Mouse (Mus musculus): ENCODE results near the gene Rab10. TPM values are rescaled to one million over a fixed set of nuclear protein-coding genes. Genes with fewer than 3 reads are reported as not detected.

The Rab10 gene
- polyA plus RNA-seq (2015; fragmentation: Nextera tagmentation; extraction: Ambion mirVana), result 139 and 145 TPM in 2 replicates

DNA sequence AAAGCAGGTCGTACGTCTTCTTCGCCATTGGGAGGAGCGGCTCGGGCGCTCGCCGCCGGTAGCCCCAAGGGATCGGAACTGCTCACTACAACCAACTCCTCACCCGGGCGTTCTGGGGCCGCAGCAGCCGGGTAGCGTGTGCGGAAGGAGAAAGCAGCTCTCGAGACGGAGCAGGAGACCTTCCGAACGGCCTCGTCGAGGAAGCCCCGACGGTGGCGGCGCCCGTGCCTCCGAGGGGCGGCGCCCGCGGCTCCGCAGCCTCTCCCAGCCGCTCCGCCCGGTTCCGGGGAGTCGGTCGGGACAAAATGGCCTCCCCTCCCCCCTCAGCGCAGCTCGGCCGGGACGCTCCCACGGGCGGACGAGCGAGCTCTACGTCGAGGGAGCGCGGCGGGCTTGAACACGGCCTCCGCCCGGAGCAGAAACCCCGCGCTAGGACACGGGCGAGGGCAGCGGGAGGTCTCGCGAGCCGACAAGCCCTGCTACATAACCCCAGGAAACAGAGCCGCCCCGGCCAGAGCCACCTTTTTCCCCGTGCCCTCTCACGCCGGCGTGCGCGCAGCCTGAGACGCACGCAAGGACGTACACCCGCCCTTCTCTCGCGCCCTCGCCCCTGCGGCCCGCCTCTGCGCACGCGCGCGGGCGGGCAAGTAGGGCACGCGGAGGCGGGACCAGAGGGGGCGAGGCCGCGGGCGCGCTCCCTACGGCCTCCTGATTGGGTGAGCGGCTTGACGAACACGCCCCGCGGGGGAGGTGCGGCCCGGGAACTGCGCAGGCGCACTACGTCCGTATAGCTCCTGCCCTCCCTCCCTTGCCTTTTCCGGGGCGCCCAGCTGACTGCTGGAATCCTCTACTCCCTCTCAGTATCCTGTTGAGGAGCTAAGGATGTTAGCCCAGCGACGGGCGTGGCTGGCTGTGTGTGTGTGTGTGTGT is at the start of gene Rab10:
Gene Rab10 (minus strand): TSS at position 579 of the 930 bp plus-strand sequence.
- Histone ChIP-seq H3K27me3 (replicated peaks; ENCODE audit: control insufficient read depth, insufficient read depth, low read length) (no peaks in the 10 kb centered on the region), H3K36me3 (ENCODE audit: control insufficient read depth, insufficient read depth, low read length) (no peaks in the 10 kb centered on the region), H3K4me3 (ENCODE audit: low read length) (peak within 1 kb of the TSS; percentile 71), H3K9ac (ENCODE audit: low read depth, low read length) (peak within 1 kb of the TSS; percentile 79), H3K4me1 (ENCODE audit: control insufficient read depth, insufficient read depth, low read depth, low read length) (peaks cover 17% of the 10 kb centered on the region), H3K4me2 (ENCODE audit: low read length) (peak within 1 kb of the TSS; percentile 85), H3K27ac (ENCODE audit: low read depth, low read length) (peak within 1 kb of the TSS; percentile 97), H3K9me3 (ENCODE audit: control insufficient read depth, low read length) (no peaks in the 10 kb centered on the region)
- ATAC-seq, result peak; percentile 98
- WGBS, result under 1% methylated on average over 85 of the region's 111 CpGs

GRCm38 (mm10) chr12:3359302-3359701 is 49.5 kb upstream of the Rab10 start:
- Histone ChIP-seq H3K36me3 (ENCODE audit: control insufficient read depth, insufficient read depth, low read length) (no peaks in the 10 kb centered on the region), H3K4me1 (ENCODE audit: control insufficient read depth, insufficient read depth, low read depth, low read length) (no peaks in the 10 kb centered on the region), H3K9me3 (ENCODE audit: control insufficient read depth, low read length) (no peaks in the 10 kb centered on the region), H3K9ac (ENCODE audit: low read depth, low read length) (no peak overlapping the region), H3K4me2 (ENCODE audit: low read length) (no peak overlapping the region), H3K27ac (ENCODE audit: low read depth, low read length) (no peak overlapping the region), H3K4me3 (ENCODE audit: low read length) (no peak overlapping the region), H3K27me3 (replicated peaks; ENCODE audit: control insufficient read depth, insufficient read depth, low read length) (no peaks in the 10 kb centered on the region)
- peak; percentile 28; the same call in 1 of the 2 replicates for ATAC-seq
- 25% methylated on average over 3 of the region's 3 CpGs for WGBS

GRCm38 (mm10) chr12:3356824-3357223 is 47.1 kb upstream of the Rab10 start:
- Histone ChIP-seq H3K27ac (ENCODE audit: low read depth, low read length) (no peak overlapping the region), H3K4me2 (ENCODE audit: low read length) (0 out of 2 replicates have a peak overlapping the region, but pooled peaks have one; percentile 3), H3K9me3 (ENCODE audit: control insufficient read depth, low read length) (no peaks in the 10 kb centered on the region), H3K4me3 (ENCODE audit: low read length) (0 out of 2 replicates have a peak overlapping the region, but pooled peaks have one; percentile 0), H3K4me1 (ENCODE audit: control insufficient read depth, insufficient read depth, low read depth, low read length) (no peaks in the 10 kb centered on the region), H3K27me3 (replicated peaks; ENCODE audit: control insufficient read depth, insufficient read depth, low read length) (no peaks in the 10 kb centered on the region), H3K9ac (ENCODE audit: low read depth, low read length) (no peak overlapping the region), H3K36me3 (ENCODE audit: control insufficient read depth, insufficient read depth, low read length) (no peaks in the 10 kb centered on the region)
- no peak for ATAC-seq
- WGBS, result 68% methylated on average over 15 of the region's 16 CpGs

DNA sequence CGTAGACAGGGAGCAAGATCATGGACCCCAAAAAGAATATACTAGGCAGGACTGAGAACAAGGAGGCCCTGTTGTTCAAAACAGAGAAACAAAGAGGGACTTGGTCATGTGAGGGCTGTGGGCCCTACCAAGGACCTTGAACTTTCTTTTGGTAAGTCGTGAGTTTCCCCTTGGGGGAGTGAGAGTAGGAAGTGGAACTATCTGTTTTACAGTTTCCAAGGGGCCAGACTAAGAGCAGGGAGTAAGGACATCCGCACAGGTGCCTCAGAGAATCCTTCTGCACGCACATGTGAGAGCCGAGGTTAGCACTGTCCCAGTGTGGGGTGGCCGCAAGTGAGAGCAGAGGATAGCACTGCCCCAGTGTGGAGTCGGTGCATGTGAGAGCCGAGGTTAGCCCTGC is 45.3 kb upstream of the Rab10 start:
- WGBS, result 92% methylated on average over 8 of the region's 8 CpGs
- no peak for ATAC-seq
- Histone ChIP-seq H3K9ac (ENCODE audit: low read depth, low read length) (no peak overlapping the region), H3K4me1 (ENCODE audit: control insufficient read depth, insufficient read depth, low read depth, low read length) (no peaks in the 10 kb centered on the region), H3K27ac (ENCODE audit: low read depth, low read length) (no peak overlapping the region), H3K27me3 (replicated peaks; ENCODE audit: control insufficient read depth, insufficient read depth, low read length) (no peaks in the 10 kb centered on the region), H3K9me3 (ENCODE audit: control insufficient read depth, low read length) (no peaks in the 10 kb centered on the region), H3K36me3 (ENCODE audit: control insufficient read depth, insufficient read depth, low read length) (no peaks in the 10 kb centered on the region), H3K4me3 (ENCODE audit: low read length) (no peak overlapping the region), H3K4me2 (ENCODE audit: low read length) (no peak overlapping the region)

- no peaks in the 10 kb centered on the region for H3K4me1 ChIP-seq (ENCODE audit: control insufficient read depth, insufficient read depth, low read depth, low read length)
- H3K27me3 ChIP-seq (replicated peaks; ENCODE audit: control insufficient read depth, insufficient read depth, low read length), result no peaks in the 10 kb centered on the region
- H3K9ac ChIP-seq (ENCODE audit: low read depth, low read length), result no peak overlapping the region
- H3K9me3 ChIP-seq (ENCODE audit: control insufficient read depth, low read length), result no peaks in the 10 kb centered on the region
- no peak overlapping the region for H3K4me3 ChIP-seq (ENCODE audit: low read length)
- H3K4me2 ChIP-seq (ENCODE audit: low read length), result no peak overlapping the region
- no peak overlapping the region for H3K27ac ChIP-seq (ENCODE audit: low read depth, low read length)
- WGBS, result 89% methylated on average over 6 of the region's 6 CpGs
- no peak for ATAC-seq
- H3K36me3 ChIP-seq (ENCODE audit: control insufficient read depth, insufficient read depth, low read length), result no peaks in the 10 kb centered on the region
These were observed 42.4 kb upstream of the Rab10 start for GRCm38 (mm10) chr12:3352216-3352615.

DNA sequence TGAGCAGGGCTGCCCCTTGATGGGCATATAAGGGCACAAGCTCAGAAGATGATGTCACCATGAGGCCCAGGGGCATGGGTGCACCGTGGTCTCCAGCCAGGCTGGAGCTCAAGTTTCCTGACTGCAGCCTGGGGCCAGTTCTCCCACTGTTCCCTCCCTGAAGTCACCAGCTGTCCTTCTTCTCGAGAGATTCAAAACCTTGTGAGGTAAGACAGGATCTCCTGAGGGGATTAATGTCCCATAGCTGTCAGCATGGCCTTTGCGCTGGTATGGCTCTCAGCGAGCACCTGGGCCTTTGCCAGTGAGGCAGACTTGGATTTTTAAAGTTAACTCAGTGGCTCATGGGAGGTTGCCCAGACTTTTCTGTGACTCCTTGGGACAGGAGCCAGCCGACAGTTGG is 40.4 kb upstream of the Rab10 start:
- Histone ChIP-seq H3K27ac (ENCODE audit: low read depth, low read length) (no peak overlapping the region), H3K4me2 (ENCODE audit: low read length) (no peak overlapping the region), H3K9me3 (ENCODE audit: control insufficient read depth, low read length) (no peaks in the 10 kb centered on the region), H3K36me3 (ENCODE audit: control insufficient read depth, insufficient read depth, low read length) (no peaks in the 10 kb centered on the region), H3K4me3 (ENCODE audit: low read length) (no peak overlapping the region), H3K4me1 (ENCODE audit: control insufficient read depth, insufficient read depth, low read depth, low read length) (no peaks in the 10 kb centered on the region), H3K9ac (ENCODE audit: low read depth, low read length) (no peak overlapping the region), H3K27me3 (replicated peaks; ENCODE audit: control insufficient read depth, insufficient read depth, low read length) (no peaks in the 10 kb centered on the region)
- ATAC-seq, result no peak
- 66% methylated on average over 5 of the region's 5 CpGs for WGBS

DNA sequence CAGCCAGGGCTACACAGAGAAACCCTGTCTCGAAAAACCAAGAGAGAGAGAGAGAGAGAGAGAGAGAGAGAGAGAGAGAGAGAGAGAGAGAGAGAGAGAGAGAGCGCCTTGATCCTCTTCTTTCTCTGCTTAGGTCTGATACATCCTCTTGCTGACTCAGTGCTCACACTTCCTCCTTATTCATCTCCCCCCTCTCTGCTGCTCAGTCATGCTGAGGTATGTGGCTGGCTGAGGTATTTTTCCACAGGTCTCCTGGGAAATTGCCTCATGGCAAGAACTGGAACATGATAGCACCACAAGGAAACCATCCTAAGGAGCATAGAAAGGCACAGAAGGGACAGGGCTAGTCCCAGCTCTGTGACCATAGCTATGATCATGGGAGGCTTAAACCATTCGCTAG is 39.6 kb upstream of the Rab10 start:
- no peak overlapping the region for H3K9ac ChIP-seq (ENCODE audit: low read depth, low read length)
- no peaks in the 10 kb centered on the region for H3K9me3 ChIP-seq (ENCODE audit: control insufficient read depth, low read length)
- no peak overlapping the region for H3K4me3 ChIP-seq (ENCODE audit: low read length)
- ATAC-seq, result no peak
- no peaks in the 10 kb centered on the region for H3K4me1 ChIP-seq (ENCODE audit: control insufficient read depth, insufficient read depth, low read depth, low read length)
- no peaks in the 10 kb centered on the region for H3K27me3 ChIP-seq (replicated peaks; ENCODE audit: control insufficient read depth, insufficient read depth, low read length)
- no peak overlapping the region for H3K27ac ChIP-seq (ENCODE audit: low read depth, low read length)
- H3K36me3 ChIP-seq (ENCODE audit: control insufficient read depth, insufficient read depth, low read length), result no peaks in the 10 kb centered on the region
- WGBS, result 69% methylated on average over 3 of the region's 3 CpGs
- H3K4me2 ChIP-seq (ENCODE audit: low read length), result no peak overlapping the region

DNA sequence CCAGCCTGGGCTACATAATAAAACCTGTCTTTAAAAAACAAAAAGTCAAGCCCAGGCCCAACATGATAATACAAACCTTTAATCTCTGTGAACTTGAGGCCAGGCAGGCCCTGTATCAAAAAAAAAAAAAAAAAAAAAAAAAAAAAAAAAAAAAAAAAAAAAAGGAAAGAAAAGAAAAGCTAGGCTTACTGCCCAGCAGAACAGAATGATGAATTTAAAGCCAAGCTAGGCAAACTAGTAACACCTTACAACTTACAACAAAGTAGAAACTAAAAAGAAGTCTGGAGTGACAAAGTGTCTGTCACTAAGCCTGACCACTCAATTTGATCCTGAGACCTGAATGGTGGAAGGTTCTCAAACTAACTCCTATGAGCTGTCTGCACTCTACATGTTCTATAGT is 37.9 kb upstream of the Rab10 start:
- Histone ChIP-seq H3K27me3 (replicated peaks; ENCODE audit: control insufficient read depth, insufficient read depth, low read length) (no peaks in the 10 kb centered on the region), H3K4me1 (ENCODE audit: control insufficient read depth, insufficient read depth, low read depth, low read length) (no peaks in the 10 kb centered on the region), H3K9ac (ENCODE audit: low read depth, low read length) (no peak overlapping the region), H3K9me3 (ENCODE audit: control insufficient read depth, low read length) (no peaks in the 10 kb centered on the region), H3K4me3 (ENCODE audit: low read length) (no peak overlapping the region), H3K27ac (ENCODE audit: low read depth, low read length) (no peak overlapping the region), H3K4me2 (ENCODE audit: low read length) (no peak overlapping the region), H3K36me3 (ENCODE audit: control insufficient read depth, insufficient read depth, low read length) (no peaks in the 10 kb centered on the region)
- no peak for ATAC-seq

GRCm38 (mm10) chr12:3345038-3345437 is 35.3 kb upstream of the Rab10 start:
- WGBS, result 83% methylated on average over 5 of the region's 5 CpGs
- no peak for ATAC-seq
- Histone ChIP-seq H3K27ac (ENCODE audit: low read depth, low read length) (no peak overlapping the region), H3K27me3 (replicated peaks; ENCODE audit: control insufficient read depth, insufficient read depth, low read length) (no peaks in the 10 kb centered on the region), H3K9me3 (ENCODE audit: control insufficient read depth, low read length) (no peaks in the 10 kb centered on the region), H3K4me1 (ENCODE audit: control insufficient read depth, insufficient read depth, low read depth, low read length) (no peaks in the 10 kb centered on the region), H3K36me3 (ENCODE audit: control insufficient read depth, insufficient read depth, low read length) (no peaks in the 10 kb centered on the region), H3K4me3 (ENCODE audit: low read length) (no peak overlapping the region), H3K4me2 (ENCODE audit: low read length) (no peak overlapping the region), H3K9ac (ENCODE audit: low read depth, low read length) (no peak overlapping the region)

All from hindbrain, embryonic 16.5 days (tissue).